Mouse (Mus musculus): Measurements from ENCODE around the gene Teddm3. TPM values are rescaled to one million over a fixed set of nuclear protein-coding genes. Genes with fewer than 3 reads are reported as not detected.
"Not testable (repeated sequence)": the region's sequence is repeated elsewhere in the genome, so short reads cannot be mapped to it uniquely, and the experiment has no call there.

Gene Teddm3
- polyA plus RNA-seq, 1 experiment: not detected

DNA sequence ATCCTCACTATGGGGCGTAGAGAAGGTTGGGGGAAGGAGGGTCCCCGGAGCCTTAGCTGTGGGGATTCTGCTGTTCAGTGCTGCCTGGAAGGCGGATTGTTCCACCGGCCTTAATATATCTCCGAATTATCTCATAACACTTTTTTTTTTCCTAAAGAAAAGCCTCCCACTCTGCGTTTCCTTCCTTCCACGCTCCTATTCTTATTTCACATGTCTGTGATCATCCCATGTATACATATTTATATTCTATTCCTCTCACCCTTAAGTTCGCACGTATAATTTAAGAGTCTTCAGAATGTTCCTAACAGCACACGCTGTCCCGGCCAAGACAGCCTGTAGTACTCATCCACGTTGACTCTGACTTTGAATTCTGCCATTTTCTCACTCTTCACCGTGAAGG is 14.9 kb upstream of the Teddm3 start:
- H3K4me1 ChIP-seq (ENCODE audit: control insufficient read depth, insufficient read depth, low read length): no peaks in the 10 kb centered on the region
- H3K27ac ChIP-seq (ENCODE audit: insufficient read depth, low read length): no peak overlapping the region
- no peak overlapping the region for H3K4me3 ChIP-seq (replicated peaks; ENCODE audit: insufficient read depth, low read depth, low read length)
- no peak for DNase-seq
- TF ChIP-seq CTCF (IDR thresholded peaks at IDR 0.05; ENCODE audit: borderline replicate concordance, insufficient read depth, low read depth, low read length) (no peak), POLR2A (IDR thresholded peaks at IDR 0.05; ENCODE audit: borderline replicate concordance, insufficient read depth, low read length) (no peak)
- H3K27me3 ChIP-seq (ENCODE audit: control insufficient read depth, insufficient read depth, low read length): no peaks in the 10 kb centered on the region
- WGBS: 91% methylated on average over 13 of the region's 13 CpGs

DNA sequence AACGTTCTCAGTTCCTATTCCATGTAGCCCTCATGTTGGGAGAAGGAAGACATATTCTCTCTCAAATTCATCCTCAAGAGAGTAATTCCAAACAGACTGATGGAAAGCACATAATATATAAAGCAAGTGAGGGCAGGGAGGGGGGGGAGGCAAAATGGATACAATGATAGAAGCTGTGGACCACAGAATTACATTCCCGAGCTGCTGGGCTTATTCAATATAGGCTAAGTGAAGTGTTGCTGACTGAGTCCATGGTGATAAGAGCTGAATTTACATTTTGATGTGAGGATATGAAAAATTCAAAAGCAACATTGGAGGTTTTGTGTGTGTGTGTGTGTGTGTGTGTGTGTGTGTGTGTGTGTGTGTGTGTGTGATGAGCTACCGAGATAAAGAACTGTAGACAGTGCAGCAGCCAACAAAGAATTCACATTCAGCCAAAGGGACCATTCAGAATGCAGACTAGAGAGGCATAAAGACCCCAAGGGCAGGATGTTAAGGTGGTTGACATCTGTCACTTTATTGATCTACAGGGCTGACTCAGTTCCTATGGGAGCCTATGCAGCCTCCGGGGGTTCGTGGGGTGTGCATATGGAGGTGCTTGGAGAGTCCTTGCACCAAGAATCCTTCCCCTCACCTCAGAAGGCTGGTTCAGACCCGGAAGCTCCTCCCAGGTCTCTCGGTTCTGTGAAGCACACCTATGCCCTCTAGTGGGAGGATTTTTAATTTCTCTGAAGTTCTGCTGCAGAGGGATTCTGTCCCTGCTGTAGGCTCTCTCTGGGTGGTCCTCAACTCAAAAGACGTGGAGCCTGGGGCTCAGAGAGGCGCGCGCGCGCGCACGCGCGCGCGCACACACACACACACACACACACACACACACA is 11.8 kb upstream of the Teddm3 start:
- WGBS: 16% methylated on average over 18 of the region's 19 CpGs
- not testable (repeated sequence) for H3K4me1 ChIP-seq (ENCODE audit: control insufficient read depth, insufficient read depth, low read length); H3K27ac ChIP-seq (ENCODE audit: insufficient read depth, low read length); H3K27me3 ChIP-seq (ENCODE audit: control insufficient read depth, insufficient read depth, low read length); H3K4me3 ChIP-seq (replicated peaks; ENCODE audit: insufficient read depth, low read depth, low read length)
- peak in 1 of 2 experiments; percentile 8 for DNase-seq

DNA sequence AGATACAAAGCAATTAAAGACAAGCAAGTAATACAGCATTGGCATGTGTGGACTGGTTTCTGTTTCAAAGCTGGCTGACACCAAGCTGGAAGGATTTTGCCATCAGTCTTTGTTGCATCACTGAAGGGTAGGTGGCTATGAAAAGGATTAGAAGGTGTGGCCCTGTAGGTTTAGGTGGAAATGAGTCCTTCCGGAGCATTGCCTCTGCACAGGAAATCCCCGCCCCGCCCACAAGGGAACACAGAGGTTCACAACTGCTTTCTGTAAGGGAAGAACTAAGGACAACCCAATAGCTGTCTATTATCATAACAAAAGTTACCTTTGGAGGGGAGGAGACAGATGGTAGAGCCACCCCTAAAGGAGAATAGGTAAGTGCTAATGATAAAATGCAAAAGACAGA is 9.6 kb upstream of the Teddm3 start:
- H3K4me1 ChIP-seq (ENCODE audit: control insufficient read depth, insufficient read depth, low read length): not testable (repeated sequence)

GRCm38 (mm10) chr16:21159226-21159625 is 5.4 kb upstream of the Teddm3 start:
- H3K27me3 ChIP-seq (ENCODE audit: control insufficient read depth, insufficient read depth, low read length); H3K4me3 ChIP-seq (replicated peaks; ENCODE audit: insufficient read depth, low read depth, low read length); DNase-seq; H3K27ac ChIP-seq (ENCODE audit: insufficient read depth, low read length); H3K4me1 ChIP-seq (ENCODE audit: control insufficient read depth, insufficient read depth, low read length): not testable (repeated sequence)
- 92% methylated on average over 1 of the region's 1 CpGs for WGBS

More for the DNA sequence above, 9.6 kb upstream of the Teddm3 start:
- not testable (repeated sequence) for H3K27ac ChIP-seq (ENCODE audit: insufficient read depth, low read length); H3K4me3 ChIP-seq (replicated peaks; ENCODE audit: insufficient read depth, low read depth, low read length); H3K27me3 ChIP-seq (ENCODE audit: control insufficient read depth, insufficient read depth, low read length); DNase-seq
- WGBS: 91% methylated on average over 3 of the region's 3 CpGs

DNA sequence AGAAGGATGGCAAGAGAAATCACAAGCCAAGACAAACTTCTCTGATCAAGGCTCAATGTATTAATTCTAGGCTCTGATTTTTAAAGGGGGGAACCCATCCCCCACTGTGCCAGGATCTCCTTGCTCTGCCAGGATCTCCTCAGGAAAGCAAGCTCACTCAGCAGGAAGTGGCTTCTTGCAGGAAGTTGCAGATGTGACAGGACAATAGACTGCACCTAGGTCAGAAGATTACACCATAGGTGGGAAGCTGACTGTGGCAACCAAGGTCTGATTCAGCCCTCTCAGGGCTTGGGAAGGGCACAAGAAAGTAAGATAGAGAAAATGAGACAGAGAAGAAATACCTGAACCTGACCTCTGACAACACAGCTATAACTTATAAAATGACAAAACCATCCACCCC is 2.5 kb upstream of the Teddm3 start:
- not testable (repeated sequence) for H3K4me3 ChIP-seq (replicated peaks; ENCODE audit: insufficient read depth, low read depth, low read length); H3K4me1 ChIP-seq (ENCODE audit: control insufficient read depth, insufficient read depth, low read length); H3K27ac ChIP-seq (ENCODE audit: insufficient read depth, low read length); DNase-seq; H3K27me3 ChIP-seq (ENCODE audit: control insufficient read depth, insufficient read depth, low read length)

GRCm38 (mm10) chr16:21151564-21152361 is 2.0 kb downstream of the Teddm3 start:
- Histone ChIP-seq H3K27ac (ENCODE audit: insufficient read depth, low read length) (no peak overlapping the region), H3K27me3 (ENCODE audit: control insufficient read depth, insufficient read depth, low read length) (no peaks in the 10 kb centered on the region), H3K4me3 (replicated peaks; ENCODE audit: insufficient read depth, low read depth, low read length) (no peak overlapping the region), H3K4me1 (ENCODE audit: control insufficient read depth, insufficient read depth, low read length) (no peaks in the 10 kb centered on the region)
- DNase-seq: no peak
- 73% methylated on average over 4 of the region's 4 CpGs for WGBS
- no peak for TF ChIP-seq POLR2A (IDR thresholded peaks at IDR 0.05; ENCODE audit: borderline replicate concordance, insufficient read depth, low read length)
- TF ChIP-seq CTCF (IDR thresholded peaks at IDR 0.05; ENCODE audit: borderline replicate concordance, insufficient read depth, low read depth, low read length): no peak

DNA sequence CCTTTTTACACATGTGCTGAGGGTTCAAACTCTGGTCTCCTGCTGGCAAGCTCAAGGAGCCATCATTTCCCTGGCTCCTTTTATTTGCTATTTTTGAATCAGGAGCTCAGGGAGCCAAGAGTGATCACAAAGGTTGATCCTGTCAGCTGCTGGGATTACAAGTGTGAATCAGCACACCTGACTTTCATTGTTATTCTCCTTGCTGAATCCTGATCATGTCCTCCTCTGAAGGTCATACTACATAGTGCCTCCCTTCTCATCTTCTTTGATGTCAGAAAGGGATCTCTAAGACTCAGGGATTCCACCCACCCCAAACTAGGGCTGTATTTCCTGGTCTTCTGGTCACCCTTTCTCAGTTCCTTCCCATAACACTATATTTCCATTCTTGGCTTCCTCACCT is 3.9 kb downstream of the Teddm3 start:
- no peak for DNase-seq

GRCm38 (mm10) chr16:21148451-21148850 is 5.3 kb downstream of the Teddm3 start:
- H3K27me3 ChIP-seq (ENCODE audit: control insufficient read depth, insufficient read depth, low read length); H3K27ac ChIP-seq (ENCODE audit: insufficient read depth, low read length): not testable (repeated sequence)
- WGBS: 88% methylated on average over 1 of the region's 1 CpGs

More for the DNA sequence above, 3.9 kb downstream of the Teddm3 start:
- no peak for TF ChIP-seq CTCF (IDR thresholded peaks at IDR 0.05; ENCODE audit: borderline replicate concordance, insufficient read depth, low read depth, low read length)
- TF ChIP-seq POLR2A (IDR thresholded peaks at IDR 0.05; ENCODE audit: borderline replicate concordance, insufficient read depth, low read length): no peak
- Histone ChIP-seq H3K27ac (ENCODE audit: insufficient read depth, low read length) (no peak overlapping the region), H3K4me3 (replicated peaks; ENCODE audit: insufficient read depth, low read depth, low read length) (no peak overlapping the region), H3K4me1 (ENCODE audit: control insufficient read depth, insufficient read depth, low read length) (no peaks in the 10 kb centered on the region), H3K27me3 (ENCODE audit: control insufficient read depth, insufficient read depth, low read length) (no peaks in the 10 kb centered on the region)

More at GRCm38 (mm10) chr16:21148451-21148850, 5.3 kb downstream of the Teddm3 start:
- not testable (repeated sequence) for H3K4me3 ChIP-seq (replicated peaks; ENCODE audit: insufficient read depth, low read depth, low read length); DNase-seq; H3K4me1 ChIP-seq (ENCODE audit: control insufficient read depth, insufficient read depth, low read length)
